Mouse (Mus musculus): Measurements from ENCODE around the gene Rpl10a.

GRCm38 (mm10) chr17:28375592-28376061 lies 47.4 kb downstream of the Rpl10a start:
- TF ChIP-seq CTCF (IDR thresholded peaks at IDR 0.05; ENCODE audit: low read depth) (no peak), EP300 (IDR thresholded peaks at IDR 0.05; ENCODE audit: low read depth) (no peak)
